Mouse (Mus musculus): ENCODE measurements around the gene Cyp2c23. TPM values are rescaled to one million over a fixed set of nuclear protein-coding genes. Genes with fewer than 3 reads are reported as not detected.

Cyp2c23 gene
- polyA plus RNA-seq, 1 experiment from 2014 or later, result not detected

DNA sequence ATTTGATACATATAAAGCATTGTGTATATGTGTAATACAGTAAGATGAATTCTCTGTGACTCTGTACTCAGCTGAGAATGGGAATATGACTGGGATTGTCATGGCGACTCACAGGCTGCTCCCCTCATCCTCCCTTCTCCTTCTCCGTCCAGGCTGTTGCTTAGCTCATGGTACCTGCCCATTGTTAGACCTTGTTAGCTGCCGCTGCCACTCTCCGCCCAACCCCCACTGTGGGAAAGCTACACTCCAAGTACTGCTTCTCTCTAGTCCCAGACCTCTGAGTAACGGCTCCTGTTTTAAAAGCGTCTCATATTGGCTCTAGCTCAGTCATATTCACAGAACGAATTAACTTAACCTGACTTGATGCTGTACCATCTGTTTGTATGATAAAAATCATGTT is 9.3 kb downstream of the Cyp2c23 start:
- no peak for DNase-seq (ENCODE audit: low spot score)
- H3K9me3 ChIP-seq, result no peaks in the 10 kb centered on the region
- no peak overlapping the region for H3K27ac ChIP-seq (replicated peaks)
- no peak overlapping the region for H3K4me3 ChIP-seq
- WGBS, result 59% methylated on average over 7 of the region's 7 CpGs
- no peaks in the 10 kb centered on the region for H3K36me3 ChIP-seq (replicated peaks)
- no peaks in the 10 kb centered on the region for H3K27me3 ChIP-seq (replicated peaks; ENCODE audit: low read depth, poor library complexity, severe bottlenecking)
- peaks cover 7% of the 10 kb centered on the region for H3K4me1 ChIP-seq

DNA sequence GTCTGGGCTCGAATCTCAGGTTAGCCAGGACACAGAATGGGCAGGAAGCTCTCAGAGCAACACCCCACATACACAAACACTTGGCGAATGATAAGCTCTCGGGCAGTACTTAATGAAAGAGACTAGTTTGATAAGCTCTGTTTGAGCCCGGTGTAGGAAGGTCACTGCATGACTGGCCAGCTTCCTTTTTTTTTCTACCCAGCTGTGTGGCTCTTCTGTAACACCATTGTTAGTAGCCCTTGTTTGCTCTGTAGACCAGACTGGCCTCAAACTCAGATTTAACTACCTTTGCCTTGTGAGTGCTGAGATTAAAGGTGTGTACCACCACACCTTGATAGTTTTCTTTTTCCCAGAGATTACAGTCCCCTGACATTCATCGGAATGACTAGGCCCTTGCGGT is 15.1 kb downstream of the Cyp2c23 start:
- DNase-seq (ENCODE audit: low spot score), result no peak
- no peak overlapping the region for H3K27ac ChIP-seq (replicated peaks)
- no peaks in the 10 kb centered on the region for H3K9me3 ChIP-seq
- no peaks in the 10 kb centered on the region for H3K36me3 ChIP-seq (replicated peaks)
- peaks cover 7% of the 10 kb centered on the region for H3K4me1 ChIP-seq
- no peak overlapping the region for H3K4me3 ChIP-seq
- WGBS, result 88% methylated on average over 6 of the region's 6 CpGs
- H3K27me3 ChIP-seq (replicated peaks; ENCODE audit: low read depth, poor library complexity, severe bottlenecking), result no peaks in the 10 kb centered on the region

DNA sequence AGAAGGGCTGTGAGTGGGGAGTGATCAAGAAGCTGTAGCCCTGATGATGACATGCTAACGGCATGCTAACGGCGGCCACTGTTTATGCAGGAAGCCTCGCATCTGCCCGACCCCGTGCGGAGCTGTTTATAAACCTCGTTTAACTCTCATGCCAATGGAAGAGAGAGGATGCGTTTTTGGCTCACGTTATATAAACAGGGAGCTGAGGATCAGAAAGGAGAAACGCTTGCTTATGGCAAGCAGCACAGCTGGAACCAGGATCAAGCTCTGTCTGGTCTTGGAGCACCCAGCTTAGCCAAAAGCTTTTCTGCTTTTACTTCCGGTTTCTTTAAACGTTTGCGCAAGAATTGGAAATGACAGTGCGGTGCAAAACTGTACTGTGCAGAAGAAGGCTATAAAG is 20.2 kb downstream of the Cyp2c23 start:
- H3K36me3 ChIP-seq (replicated peaks), result no peaks in the 10 kb centered on the region
- WGBS, result 85% methylated on average over 15 of the region's 15 CpGs
- DNase-seq (ENCODE audit: low spot score), result no peak

DNA sequence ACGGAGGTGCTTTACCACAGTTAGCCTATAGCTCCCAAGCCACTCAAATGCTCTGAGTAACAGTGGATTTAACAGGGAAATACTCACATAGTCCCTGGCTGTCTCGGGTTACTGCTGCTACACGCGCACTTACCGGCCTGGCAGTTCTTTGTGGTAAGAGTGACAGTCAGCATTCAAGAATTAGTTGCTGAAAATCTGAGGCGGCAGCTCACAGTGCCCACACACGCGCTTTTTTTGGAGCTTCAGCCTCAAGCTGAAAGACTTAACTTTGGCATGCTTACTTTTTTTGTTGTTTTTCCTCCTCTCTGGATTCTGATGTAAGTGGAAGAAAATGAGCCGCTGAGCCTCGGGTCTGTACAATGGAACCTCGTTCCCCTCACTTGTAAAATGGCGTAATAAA is 21.8 kb downstream of the Cyp2c23 start:
- no peak for DNase-seq (ENCODE audit: low spot score)
- 68% methylated on average over 12 of the region's 12 CpGs for WGBS

More for the DNA sequence above, 20.2 kb downstream of the Cyp2c23 start:
- H3K27me3 ChIP-seq (replicated peaks; ENCODE audit: low read depth, poor library complexity, severe bottlenecking), result no peaks in the 10 kb centered on the region
- H3K27ac ChIP-seq (replicated peaks), result no peak overlapping the region
- no peak overlapping the region for H3K4me3 ChIP-seq
- no peaks in the 10 kb centered on the region for H3K9me3 ChIP-seq
- H3K4me1 ChIP-seq, result 0 out of 2 replicates have a peak, but pooled peaks cover 3% of the 10 kb centered on the region

DNA sequence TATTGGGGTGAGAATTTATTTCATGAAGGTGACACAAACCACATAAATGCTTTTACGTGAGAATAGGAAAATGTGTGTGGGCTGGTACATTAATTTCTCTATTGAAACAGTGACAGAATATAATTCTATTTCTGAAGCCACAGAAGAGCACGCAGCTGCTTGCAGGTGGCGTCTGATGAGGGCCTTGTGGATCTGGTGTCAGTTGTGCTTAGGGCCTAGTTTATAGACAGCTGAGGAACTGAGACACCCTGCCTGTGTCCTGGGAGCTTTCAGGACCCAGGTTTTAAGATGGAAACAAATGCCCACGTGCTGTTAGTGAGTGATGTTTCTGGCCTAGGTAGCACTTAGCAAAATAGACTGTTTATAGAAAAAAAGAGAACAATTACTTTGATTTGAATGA is 24.0 kb downstream of the Cyp2c23 start:
- 80% methylated on average over 4 of the region's 4 CpGs for WGBS
- no peak for DNase-seq (ENCODE audit: low spot score)
- no peak overlapping the region for H3K27ac ChIP-seq (replicated peaks)
- H3K27me3 ChIP-seq (replicated peaks; ENCODE audit: low read depth, poor library complexity, severe bottlenecking), result no peaks in the 10 kb centered on the region
- no peaks in the 10 kb centered on the region for H3K9me3 ChIP-seq
- no peak overlapping the region for H3K4me3 ChIP-seq
- H3K4me1 ChIP-seq, result 0 out of 2 replicates have a peak, but pooled peaks cover 3% of the 10 kb centered on the region
- no peaks in the 10 kb centered on the region for H3K36me3 ChIP-seq (replicated peaks)

More for the DNA sequence above, 21.8 kb downstream of the Cyp2c23 start:
- Histone ChIP-seq H3K4me3 (no peak overlapping the region), H3K27ac (replicated peaks) (no peak overlapping the region), H3K36me3 (replicated peaks) (no peaks in the 10 kb centered on the region), H3K4me1 (0 out of 2 replicates have a peak, but pooled peaks cover 3% of the 10 kb centered on the region), H3K27me3 (replicated peaks; ENCODE audit: low read depth, poor library complexity, severe bottlenecking) (no peaks in the 10 kb centered on the region), H3K9me3 (no peaks in the 10 kb centered on the region)

DNA sequence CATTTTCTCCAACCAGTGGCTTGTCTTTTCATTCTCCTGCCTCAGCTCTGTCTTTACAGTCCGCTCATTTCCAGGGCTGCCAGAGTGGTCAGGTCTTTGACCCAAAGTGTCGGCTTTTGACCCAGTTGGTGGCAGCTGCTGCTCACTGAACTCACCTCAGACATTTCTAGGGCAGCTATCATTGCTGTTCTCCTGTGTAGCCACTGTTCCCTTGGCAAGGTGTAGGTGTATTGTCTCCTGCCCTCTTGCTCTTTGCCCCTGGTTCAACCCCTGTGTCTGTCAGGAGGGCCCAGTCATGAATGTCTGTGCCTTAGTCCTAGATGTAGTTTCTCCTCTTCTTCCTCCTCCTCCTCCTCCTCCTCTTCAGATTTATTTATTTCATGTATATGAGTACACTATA is 24.7 kb downstream of the Cyp2c23 start:
- H3K4me3 ChIP-seq, result no peak overlapping the region
- WGBS, result 89% methylated on average over 2 of the region's 2 CpGs
- no peak overlapping the region for H3K27ac ChIP-seq (replicated peaks)
- H3K36me3 ChIP-seq (replicated peaks), result no peaks in the 10 kb centered on the region
- H3K9me3 ChIP-seq, result no peaks in the 10 kb centered on the region
- H3K27me3 ChIP-seq (replicated peaks; ENCODE audit: low read depth, poor library complexity, severe bottlenecking), result no peaks in the 10 kb centered on the region
- H3K4me1 ChIP-seq, result 0 out of 2 replicates have a peak, but pooled peaks cover 3% of the 10 kb centered on the region
- DNase-seq (ENCODE audit: low spot score), result no peak

DNA sequence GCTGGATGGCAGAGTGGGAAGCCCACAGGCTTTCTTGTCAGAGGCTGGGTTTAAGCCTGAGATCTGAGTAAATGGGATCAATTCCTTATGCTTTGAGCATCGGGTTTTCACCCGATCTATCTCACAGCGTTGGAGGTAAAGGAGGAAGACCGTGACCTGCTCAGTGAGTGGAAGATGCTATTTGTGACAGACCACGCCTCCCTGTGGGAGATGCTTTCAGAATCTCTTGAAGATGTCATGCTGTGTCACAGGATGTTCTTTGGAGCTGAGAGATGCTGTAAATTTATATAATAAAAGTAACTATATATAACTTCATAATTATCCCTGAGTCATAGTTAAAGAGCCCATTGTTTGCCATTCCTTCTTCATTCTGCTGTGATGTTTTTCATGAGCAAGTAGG is 28.3 kb downstream of the Cyp2c23 start:
- DNase-seq (ENCODE audit: low spot score), result no peak
- Histone ChIP-seq H3K4me1 (no peaks in the 10 kb centered on the region), H3K36me3 (replicated peaks) (no peaks in the 10 kb centered on the region), H3K4me3 (no peak overlapping the region), H3K27ac (replicated peaks) (no peak overlapping the region), H3K27me3 (replicated peaks; ENCODE audit: low read depth, poor library complexity, severe bottlenecking) (no peaks in the 10 kb centered on the region), H3K9me3 (no peaks in the 10 kb centered on the region)
- WGBS, result 85% methylated on average over 5 of the region's 5 CpGs

DNA sequence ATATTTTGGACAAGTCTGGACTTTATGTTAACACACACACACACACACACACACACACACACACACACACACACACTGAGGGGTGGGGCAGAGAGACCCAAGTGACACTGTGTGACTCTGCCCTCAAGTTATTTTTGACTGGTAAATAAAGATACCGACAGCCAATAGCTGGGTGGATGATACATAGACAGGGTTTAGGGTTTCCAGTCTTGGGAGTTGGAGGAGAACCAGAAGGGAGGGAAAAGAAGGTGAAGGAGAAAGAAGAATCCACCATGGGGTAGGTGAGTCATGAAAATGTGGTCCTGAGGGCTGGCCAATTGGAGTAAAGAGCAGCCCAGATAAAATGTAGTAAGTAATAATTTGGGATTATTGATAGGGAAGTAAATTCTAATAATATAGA is 28.9 kb downstream of the Cyp2c23 start:
- Histone ChIP-seq H3K27me3 (replicated peaks; ENCODE audit: low read depth, poor library complexity, severe bottlenecking) (no peaks in the 10 kb centered on the region), H3K4me3 (no peak overlapping the region), H3K4me1 (no peaks in the 10 kb centered on the region), H3K9me3 (no peaks in the 10 kb centered on the region), H3K36me3 (replicated peaks) (no peaks in the 10 kb centered on the region), H3K27ac (replicated peaks) (no peak overlapping the region)
- WGBS, result 87% methylated on average over 1 of the region's 1 CpGs
- no peak for DNase-seq (ENCODE audit: low spot score)

DNA sequence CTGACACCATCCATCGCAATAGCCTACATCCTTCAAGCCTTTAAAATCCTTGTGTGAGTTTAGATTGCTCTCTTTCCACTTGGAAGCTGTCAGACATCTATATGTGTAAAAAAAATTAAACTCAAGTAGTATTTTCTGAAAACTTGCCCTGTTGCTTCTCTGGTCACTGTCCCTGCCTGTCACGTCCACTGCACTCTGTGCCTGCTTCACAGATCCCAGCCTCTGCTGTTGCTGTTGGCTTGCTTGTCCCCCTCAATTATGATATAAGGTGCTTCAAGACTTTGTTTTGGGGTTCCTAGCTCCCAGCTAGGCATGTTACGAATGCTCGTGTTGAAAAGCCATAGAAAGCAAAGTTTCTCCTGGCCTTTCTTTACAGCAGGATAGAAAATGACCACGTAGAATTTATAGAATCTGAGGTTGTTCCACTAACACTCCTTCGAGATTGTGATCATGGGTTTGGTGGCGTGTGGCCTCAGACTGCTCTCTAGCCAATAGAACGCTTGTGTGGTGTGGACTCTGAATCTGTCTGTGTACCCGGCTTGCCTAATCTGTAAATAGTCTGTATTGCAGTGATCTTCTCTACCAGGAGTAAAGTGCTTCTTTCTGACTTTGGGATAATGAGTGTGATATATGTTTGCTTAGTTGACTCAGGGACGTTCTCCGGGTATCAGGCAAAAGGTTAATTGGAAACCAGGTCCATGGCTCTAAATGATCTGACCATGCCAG is 30.0 kb downstream of the Cyp2c23 start:
- Histone ChIP-seq H3K4me3 (no peak overlapping the region), H3K27ac (replicated peaks) (no peak overlapping the region), H3K4me1 (no peaks in the 10 kb centered on the region), H3K9me3 (no peaks in the 10 kb centered on the region), H3K27me3 (replicated peaks; ENCODE audit: low read depth, poor library complexity, severe bottlenecking) (no peaks in the 10 kb centered on the region), H3K36me3 (replicated peaks) (no peaks in the 10 kb centered on the region)
- no peak for DNase-seq (ENCODE audit: low spot score)
- 88% methylated on average over 11 of the region's 11 CpGs for WGBS

DNA sequence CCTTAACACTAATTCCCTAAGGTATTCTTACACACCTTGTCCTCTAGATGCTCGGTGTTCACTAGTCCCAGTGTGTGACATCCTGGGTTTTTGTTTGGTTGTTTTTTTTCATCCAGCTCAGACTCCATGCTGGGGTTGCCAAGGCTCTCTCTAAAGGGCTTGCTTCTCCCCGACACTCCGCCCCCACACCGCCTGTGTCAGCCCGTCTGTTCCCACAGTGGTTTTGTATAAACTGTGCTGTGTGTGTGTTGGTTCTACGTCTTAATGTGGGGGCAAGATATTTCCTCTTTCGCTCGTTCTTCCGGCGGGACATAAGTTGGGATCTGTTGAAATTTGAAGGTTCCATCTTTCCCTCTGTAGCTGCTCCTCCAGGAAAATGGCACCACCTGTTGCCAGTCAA is 30.9 kb downstream of the Cyp2c23 start:
- no peak overlapping the region for H3K27ac ChIP-seq (replicated peaks)
- H3K4me1 ChIP-seq, result no peaks in the 10 kb centered on the region
- no peaks in the 10 kb centered on the region for H3K36me3 ChIP-seq (replicated peaks)
- no peaks in the 10 kb centered on the region for H3K27me3 ChIP-seq (replicated peaks; ENCODE audit: low read depth, poor library complexity, severe bottlenecking)
- DNase-seq (ENCODE audit: low spot score), result no peak
- no peak overlapping the region for H3K4me3 ChIP-seq
- H3K9me3 ChIP-seq, result no peaks in the 10 kb centered on the region
- 93% methylated on average over 10 of the region's 10 CpGs for WGBS

DNA sequence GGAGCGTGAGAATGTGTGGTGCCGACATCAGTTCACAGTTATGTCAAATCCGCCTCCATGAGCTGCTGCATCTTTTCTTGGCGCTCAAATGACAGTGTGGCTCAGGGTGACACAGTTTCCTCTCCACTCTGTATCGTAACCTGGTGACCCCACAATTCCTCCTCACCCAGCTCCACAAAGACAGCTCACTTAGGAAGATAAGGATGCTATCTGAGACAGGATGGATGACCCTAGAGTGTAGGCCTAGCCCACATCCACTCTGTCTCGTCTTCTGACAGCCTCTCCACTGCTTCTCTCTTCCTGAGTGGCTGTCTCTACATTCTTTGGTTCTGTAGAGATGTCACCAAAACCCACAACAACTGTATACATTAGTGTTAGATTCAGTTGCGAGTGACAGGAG is 33.6 kb downstream of the Cyp2c23 start:
- Histone ChIP-seq H3K36me3 (replicated peaks) (no peaks in the 10 kb centered on the region), H3K4me3 (no peak overlapping the region)
- 82% methylated on average over 7 of the region's 7 CpGs for WGBS

DNA sequence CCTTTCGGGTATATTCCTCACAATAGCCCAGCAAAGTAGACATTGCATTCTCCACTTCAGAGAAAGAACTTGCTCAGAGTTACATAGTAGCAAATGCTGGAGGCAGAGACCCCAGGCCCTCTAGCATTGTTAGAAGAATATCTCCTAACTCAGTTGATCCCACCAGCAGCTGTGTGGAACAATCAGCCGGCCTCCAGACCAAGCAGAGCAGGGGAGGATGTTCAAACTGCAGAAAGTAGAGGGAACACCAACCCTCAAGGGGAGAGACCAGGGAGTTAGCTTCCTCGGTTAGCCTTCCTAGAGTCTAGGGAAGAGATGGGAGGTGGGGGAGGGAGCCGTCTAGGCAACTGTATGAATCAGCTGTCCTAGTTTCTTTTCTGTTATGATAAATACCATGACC is 36.5 kb downstream of the Cyp2c23 start:
- Histone ChIP-seq H3K9me3 (no peaks in the 10 kb centered on the region), H3K4me1 (no peaks in the 10 kb centered on the region), H3K27ac (replicated peaks) (no peak overlapping the region), H3K27me3 (replicated peaks; ENCODE audit: low read depth, poor library complexity, severe bottlenecking) (0 out of 2 replicates have a peak, but pooled peaks cover 2% of the 10 kb centered on the region), H3K4me3 (no peak overlapping the region), H3K36me3 (replicated peaks) (no peaks in the 10 kb centered on the region)
- no peak for DNase-seq (ENCODE audit: low spot score)
- 75% methylated on average over 4 of the region's 4 CpGs for WGBS

More for the DNA sequence above, 33.6 kb downstream of the Cyp2c23 start:
- Histone ChIP-seq H3K9me3 (no peaks in the 10 kb centered on the region), H3K27ac (replicated peaks) (no peak overlapping the region), H3K4me1 (no peaks in the 10 kb centered on the region), H3K27me3 (replicated peaks; ENCODE audit: low read depth, poor library complexity, severe bottlenecking) (no peaks in the 10 kb centered on the region)
- DNase-seq (ENCODE audit: low spot score), result no peak

DNA sequence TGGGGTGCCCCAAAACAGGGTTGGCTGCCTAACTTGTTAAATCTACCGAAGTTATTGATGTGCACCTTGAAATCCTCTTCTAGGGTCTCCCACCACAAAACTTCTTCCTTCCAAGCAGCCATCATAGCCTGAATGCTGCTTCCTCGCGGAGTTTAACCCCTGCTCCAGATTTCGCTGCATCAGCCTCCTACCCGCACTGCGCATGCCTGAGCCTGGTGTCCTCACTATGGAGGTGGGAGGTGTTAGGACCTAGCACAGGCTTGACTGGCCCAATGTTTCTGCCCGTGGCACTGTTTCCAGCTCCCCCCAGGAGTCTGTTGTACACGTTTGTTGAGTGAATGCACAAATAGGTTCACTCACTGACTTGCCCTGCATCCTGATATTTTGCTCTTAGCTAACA is 38.6 kb downstream of the Cyp2c23 start:
- peaks cover 8% of the 10 kb centered on the region for H3K4me1 ChIP-seq
- H3K9me3 ChIP-seq, result no peaks in the 10 kb centered on the region
- H3K36me3 ChIP-seq (replicated peaks), result no peaks in the 10 kb centered on the region
- no peak overlapping the region for H3K27ac ChIP-seq (replicated peaks)
- peaks cover 23% of the 10 kb centered on the region for H3K27me3 ChIP-seq (replicated peaks; ENCODE audit: low read depth, poor library complexity, severe bottlenecking)
- no peak overlapping the region for H3K4me3 ChIP-seq
- 84% methylated on average over 8 of the region's 8 CpGs for WGBS
- DNase-seq (ENCODE audit: low spot score), result no peak

Data from embryonic facial prominence, embryonic 10.5 days (tissue).